Mouse (Mus musculus) heart, embryonic 13.5 days (tissue): ENCODE data around the gene Letm1. TPM values are rescaled to one million over a fixed set of nuclear protein-coding genes. Genes with fewer than 3 reads are reported as not detected.

Experiments used
- ATAC-seq: fragments of 200-750 bp; cut with Nextera tagmentation; 2 replicates; pipeline ENCODE4 v1.8.0; 2017; ENCODE audit warnings: moderate TSS enrichment; ENCODE audit not compliant: insufficient number of reproducible peaks, low FRiP score, low TSS enrichment; ENCODE audit errors: extremely low read depth
- H3K27ac ChIP-seq: fragments of 300-500 bp; sonication (generic); replicated peaks from 2 replicates; pipeline ENCODE4 v1.5.1; 2015; ENCODE audit warnings: moderate library complexity, mild to moderate bottlenecking, inconsistent platforms
- H3K27me3 ChIP-seq: fragments of 300-500 bp; sonication (generic); replicated peaks from 2 replicates; pipeline ENCODE4 v1.6.1; 2015; ENCODE audit warnings: mild to moderate bottlenecking, inconsistent platforms
- H3K36me3 ChIP-seq: fragments of 300-500 bp; sonication (generic); 2 replicates; pipeline ENCODE4 v1.6.1; 2015; ENCODE audit warnings: mild to moderate bottlenecking, inconsistent platforms
- H3K4me1 ChIP-seq: fragments of 300-500 bp; sonication (generic); 2 replicates; pipeline ENCODE4 v1.6.1; 2015; ENCODE audit warnings: inconsistent platforms
- H3K4me2 ChIP-seq: fragments of 300-500 bp; sonication (generic); 2 replicates; pipeline ENCODE4 v1.6.1; 2015; ENCODE audit warnings: inconsistent platforms, mild to moderate bottlenecking, moderate library complexity
- H3K4me3 ChIP-seq: fragments of 300-500 bp; sonication (generic); 2 replicates; pipeline ENCODE4 v1.5.1; 2015; ENCODE audit warnings: moderate library complexity, mild to moderate bottlenecking, inconsistent platforms
- H3K9ac ChIP-seq: fragments of 300-500 bp; sonication (generic); 2 replicates; pipeline ENCODE4 v1.6.1; 2015; ENCODE audit warnings: inconsistent platforms, mild to moderate bottlenecking, moderate library complexity
- H3K9me3 ChIP-seq: fragments of 300-500 bp; sonication (generic); 2 replicates; pipeline ENCODE4 v1.6.1; 2016; ENCODE audit warnings: inconsistent platforms
- WGBS: fragments of 180-500 bp; shearing (Covaris S2); methylation state at CpG from one replicate; pipeline ENCODE4 v1.1.7; 2015; ENCODE audit warnings: mixed read lengths; 5-methylcytosine and 5-hydroxymethylcytosine counted together
- polyA plus RNA-seq: library from polyadenylated mRNA; unstranded; fragments of >200 nt; fragmentation: Nextera tagmentation; extraction: Ambion mirVana; gene quantifications from 2 replicates; pipeline ENCODE4 v1.2.1, GENCODE M21; 2015

Gene Letm1
- polyA plus RNA-seq, 1 experiment from 2014 or later, result 43.5 TPM

DNA sequence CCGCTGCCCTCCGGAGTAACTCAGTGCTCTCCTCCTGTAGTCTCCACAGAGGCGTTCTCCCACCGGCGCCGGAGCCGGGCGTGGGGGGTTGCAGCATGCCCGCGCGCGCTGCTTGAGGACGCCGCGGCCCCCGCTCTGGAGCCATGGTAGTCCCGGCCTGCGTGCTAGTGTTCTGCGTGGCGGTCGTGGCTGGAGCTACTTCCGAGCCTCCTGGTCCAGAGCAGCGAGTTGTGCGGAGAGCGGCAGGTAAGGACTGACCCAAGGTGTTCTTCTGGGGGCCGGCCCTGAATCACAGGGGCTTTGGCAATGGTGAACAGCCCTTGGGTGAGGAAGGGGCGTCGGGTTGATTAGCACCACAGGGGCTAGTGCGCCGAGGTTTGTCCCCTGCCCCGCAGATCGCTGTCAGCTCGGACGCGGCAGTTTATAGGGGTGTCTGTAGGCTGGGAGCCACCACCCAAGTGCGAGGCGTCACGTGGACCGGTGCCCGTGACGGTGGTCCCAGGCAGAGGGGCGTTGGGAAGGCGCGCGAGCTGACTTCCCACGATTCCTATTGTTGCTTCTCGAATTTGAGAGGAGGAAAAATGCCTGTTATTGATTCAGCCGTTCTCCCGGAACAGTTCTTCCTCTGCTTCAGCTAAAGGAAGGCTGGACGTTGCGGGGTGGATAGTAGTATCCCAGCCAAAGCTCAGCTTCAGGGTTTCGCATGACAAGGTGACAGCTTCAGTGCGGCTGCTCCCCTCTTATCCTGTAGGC lies 60.2 kb downstream of the Letm1 start:
- under 1% methylated on average over 53 of the region's 53 CpGs for WGBS
- peak overlapping the region; percentile 36; the same call in 1 of the 2 replicates for H3K27ac ChIP-seq
- H3K36me3 ChIP-seq, result no peaks in the 10 kb centered on the region
- peak overlapping the region; percentile 100 for H3K4me2 ChIP-seq
- H3K9me3 ChIP-seq, result no peaks in the 10 kb centered on the region
- H3K4me1 ChIP-seq, result peaks cover 46% of the 10 kb centered on the region
- ATAC-seq, result no peak
- H3K9ac ChIP-seq, result peak overlapping the region; percentile 86
- peaks cover 44% of the 10 kb centered on the region for H3K27me3 ChIP-seq
- peak overlapping the region; percentile 70 for H3K4me3 ChIP-seq

- Histone ChIP-seq H3K36me3 (no peaks in the 10 kb centered on the region), H3K27me3 (peaks cover 44% of the 10 kb centered on the region), H3K27ac (peak within 1 kb of the TSS; percentile 36; the same call in 1 of the 2 replicates), H3K4me2 (peak within 1 kb of the TSS; percentile 100), H3K9me3 (no peaks in the 10 kb centered on the region), H3K4me1 (peaks cover 46% of the 10 kb centered on the region), H3K9ac (peak within 1 kb of the TSS; percentile 86), H3K4me3 (peak within 1 kb of the TSS; percentile 70)
- ATAC-seq, result peak; percentile 45
- under 1% methylated on average over 66 of the region's 73 CpGs for WGBS
Measured at GRCm38 (mm10) chr5:33721541-33722265, 60.9 kb downstream of the Letm1 start, which contains the start of gene Fgfr3. Fgfr3 (plus strand) TSS chr5:33721674.

DNA sequence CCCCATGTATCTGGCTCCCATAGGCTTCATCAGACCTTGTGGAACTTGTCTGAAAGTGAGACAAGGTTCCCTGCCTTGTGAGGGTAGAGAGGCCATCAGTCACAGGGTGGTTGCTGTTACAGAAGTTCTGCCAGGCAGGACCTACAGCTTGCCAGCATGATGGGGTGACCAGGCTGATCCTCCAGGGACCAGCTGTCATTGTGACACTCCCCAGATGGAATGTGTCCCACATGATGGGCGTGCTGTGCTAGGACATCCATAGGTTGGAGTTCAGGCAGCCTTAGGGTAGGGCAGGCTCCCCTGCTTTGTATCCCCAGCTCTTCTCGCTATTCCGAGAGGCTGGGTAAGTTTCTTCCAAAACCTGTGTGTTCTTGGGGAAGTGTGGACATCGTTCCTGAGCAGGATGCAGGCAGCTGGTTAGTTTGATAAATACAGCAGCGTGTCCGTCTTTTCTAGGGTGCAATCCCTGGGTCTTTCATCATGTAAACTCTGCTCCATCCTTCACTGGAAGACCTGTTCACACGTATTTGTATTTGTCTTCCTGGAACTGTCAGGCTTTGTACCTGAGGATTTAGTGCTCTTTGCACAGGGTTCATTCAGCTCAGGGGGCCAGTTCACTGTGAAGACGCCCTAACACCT lies 61.6 kb downstream of the Letm1 start:
- peaks cover 46% of the 10 kb centered on the region for H3K4me1 ChIP-seq
- WGBS, result 12% methylated on average over 8 of the region's 8 CpGs
- H3K9me3 ChIP-seq, result no peaks in the 10 kb centered on the region
- no peaks in the 10 kb centered on the region for H3K36me3 ChIP-seq
- H3K27me3 ChIP-seq, result peaks cover 38% of the 10 kb centered on the region
- peak overlapping the region; percentile 86 for H3K9ac ChIP-seq
- H3K27ac ChIP-seq, result no peak overlapping the region
- H3K4me3 ChIP-seq, result peak overlapping the region; percentile 70
- peak overlapping the region; percentile 100 for H3K4me2 ChIP-seq
- peak; percentile 4; the same call in 1 of the 2 replicates for ATAC-seq

- H3K9me3 ChIP-seq, result no peaks in the 10 kb centered on the region
- no peak overlapping the region for H3K27ac ChIP-seq
- 43% methylated on average over 5 of the region's 5 CpGs for WGBS
- 0 out of 2 replicates have a peak overlapping the region, but pooled peaks have one; percentile 1 for H3K9ac ChIP-seq
- no peak for ATAC-seq
- peaks cover 41% of the 10 kb centered on the region for H3K4me1 ChIP-seq
- H3K36me3 ChIP-seq, result no peaks in the 10 kb centered on the region
- H3K4me3 ChIP-seq, result no peak overlapping the region
- no peak overlapping the region for H3K4me2 ChIP-seq
- peaks cover 14% of the 10 kb centered on the region for H3K27me3 ChIP-seq
Measured at GRCm38 (mm10) chr5:33718460-33718859, 64.2 kb downstream of the Letm1 start.

GRCm38 (mm10) chr5:33716467-33716866 lies 66.2 kb downstream of the Letm1 start:
- Histone ChIP-seq H3K36me3 (no peaks in the 10 kb centered on the region), H3K4me2 (no peak overlapping the region), H3K27me3 (no peaks in the 10 kb centered on the region; the same call in 1 of the 2 replicates), H3K9ac (no peak overlapping the region), H3K27ac (no peak overlapping the region), H3K9me3 (no peaks in the 10 kb centered on the region), H3K4me1 (peaks cover 25% of the 10 kb centered on the region), H3K4me3 (no peak overlapping the region)
- WGBS, result 77% methylated on average over 6 of the region's 6 CpGs
- no peak for ATAC-seq

DNA sequence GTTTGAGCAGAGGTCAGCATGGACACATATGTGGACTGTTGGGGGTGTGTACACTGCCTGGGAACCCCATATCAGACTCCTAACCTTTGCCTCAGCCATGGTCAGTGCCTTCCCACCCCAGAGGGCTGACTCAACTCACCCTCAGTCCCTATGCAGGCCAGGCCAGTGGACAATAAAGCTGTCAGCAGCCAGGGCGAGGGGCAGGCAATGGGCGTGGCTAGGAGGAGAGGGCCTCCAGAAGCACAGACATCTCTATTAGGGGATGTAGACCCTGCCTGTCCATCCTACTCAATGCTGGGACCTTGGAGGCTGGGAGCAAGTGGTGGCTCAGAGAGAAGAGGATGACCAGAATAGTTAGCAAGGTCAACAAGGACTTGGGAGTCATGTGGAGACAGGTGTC lies 67.4 kb downstream of the Letm1 start:
- H3K9ac ChIP-seq, result no peak overlapping the region
- H3K9me3 ChIP-seq, result no peaks in the 10 kb centered on the region
- H3K27me3 ChIP-seq, result no peaks in the 10 kb centered on the region; the same call in 1 of the 2 replicates
- H3K4me1 ChIP-seq, result peaks cover 12% of the 10 kb centered on the region
- no peaks in the 10 kb centered on the region for H3K36me3 ChIP-seq
- H3K27ac ChIP-seq, result no peak overlapping the region
- ATAC-seq, result no peak
- no peak overlapping the region for H3K4me3 ChIP-seq
- WGBS, result 36% methylated on average over 2 of the region's 2 CpGs
- H3K4me2 ChIP-seq, result no peak overlapping the region

DNA sequence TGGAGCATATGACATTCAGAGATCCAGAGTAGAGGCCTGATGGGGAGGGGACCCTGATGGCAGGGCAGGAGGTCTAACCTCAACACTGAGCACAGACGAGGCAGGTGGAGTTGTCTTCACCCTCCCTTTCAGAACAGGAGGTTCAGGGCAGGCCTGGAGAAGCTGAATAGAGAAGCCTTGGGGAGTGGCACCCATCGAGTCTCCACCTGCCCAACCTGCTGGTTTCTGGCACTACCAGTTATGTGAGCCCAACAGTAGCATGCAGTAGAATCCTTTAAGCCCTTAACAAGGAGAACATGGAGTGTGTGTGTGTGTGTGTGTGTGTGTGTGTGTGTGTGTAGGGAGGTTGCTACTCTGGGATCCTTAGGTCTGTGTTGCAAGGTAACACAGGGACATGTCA lies 70.1 kb downstream of the Letm1 start:
- Histone ChIP-seq H3K4me1 (peaks cover 5% of the 10 kb centered on the region), H3K4me2 (no peak overlapping the region), H3K9ac (no peak overlapping the region), H3K27ac (no peak overlapping the region), H3K27me3 (no peaks in the 10 kb centered on the region; the same call in 1 of the 2 replicates), H3K9me3 (no peaks in the 10 kb centered on the region), H3K4me3 (no peak overlapping the region), H3K36me3 (no peaks in the 10 kb centered on the region)
- ATAC-seq, result no peak
- WGBS, result 77% methylated on average over 2 of the region's 2 CpGs

DNA sequence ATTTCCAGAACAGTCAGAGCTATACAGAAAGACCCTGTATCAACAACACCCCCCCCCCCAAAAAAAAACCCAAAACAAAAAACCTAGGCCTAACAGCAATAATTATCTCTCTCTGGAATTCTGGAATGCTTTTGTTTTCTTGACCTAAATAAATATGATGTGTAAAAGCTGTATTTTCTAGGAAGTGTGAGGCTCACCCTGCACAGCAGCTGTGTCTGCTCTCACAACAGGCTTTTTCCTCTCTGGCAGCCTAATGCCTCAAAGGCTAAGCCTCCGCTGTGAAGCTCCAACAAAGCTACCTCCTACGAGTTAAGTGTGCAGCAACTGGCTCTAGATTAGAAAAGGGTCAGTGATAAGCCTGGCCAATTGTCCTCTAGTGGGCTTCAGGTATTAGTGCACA lies 73.6 kb downstream of the Letm1 start:
- no peaks in the 10 kb centered on the region for H3K9me3 ChIP-seq
- no peak overlapping the region for H3K9ac ChIP-seq
- H3K4me3 ChIP-seq, result no peak overlapping the region
- ATAC-seq, result no peak
- 14% methylated on average over 2 of the region's 2 CpGs for WGBS
- no peak overlapping the region for H3K27ac ChIP-seq
- H3K4me1 ChIP-seq, result peaks cover 38% of the 10 kb centered on the region
- H3K36me3 ChIP-seq, result no peaks in the 10 kb centered on the region
- no peak overlapping the region for H3K4me2 ChIP-seq
- H3K27me3 ChIP-seq, result no peaks in the 10 kb centered on the region; the same call in 1 of the 2 replicates

DNA sequence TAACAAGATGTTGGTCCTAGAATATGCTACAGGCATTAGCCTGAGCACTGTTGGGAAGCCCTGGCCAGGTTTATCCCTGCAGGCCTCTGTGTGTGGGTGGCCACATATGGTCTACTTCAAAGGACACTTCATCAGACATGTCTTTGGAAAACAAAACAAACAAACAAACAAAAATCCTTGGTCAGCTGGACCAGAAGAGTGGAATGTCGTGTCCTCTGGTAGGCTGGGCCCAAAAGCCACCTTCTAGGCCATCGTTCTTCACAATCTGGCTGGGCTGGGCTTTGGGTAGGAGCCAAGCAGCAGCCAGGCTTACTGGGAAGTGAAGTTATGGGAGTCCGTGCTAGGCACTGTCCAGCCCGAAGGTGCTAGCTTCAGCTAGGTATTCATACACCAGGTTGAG lies 75.5 kb downstream of the Letm1 start:
- no peak overlapping the region for H3K4me3 ChIP-seq
- H3K9me3 ChIP-seq, result no peaks in the 10 kb centered on the region
- 32% methylated on average over 4 of the region's 4 CpGs for WGBS
- H3K27me3 ChIP-seq, result no peaks in the 10 kb centered on the region; the same call in 1 of the 2 replicates
- peaks cover 45% of the 10 kb centered on the region for H3K4me1 ChIP-seq
- no peak overlapping the region for H3K4me2 ChIP-seq
- no peaks in the 10 kb centered on the region for H3K36me3 ChIP-seq
- no peak for ATAC-seq
- H3K9ac ChIP-seq, result no peak overlapping the region
- no peak overlapping the region for H3K27ac ChIP-seq

DNA sequence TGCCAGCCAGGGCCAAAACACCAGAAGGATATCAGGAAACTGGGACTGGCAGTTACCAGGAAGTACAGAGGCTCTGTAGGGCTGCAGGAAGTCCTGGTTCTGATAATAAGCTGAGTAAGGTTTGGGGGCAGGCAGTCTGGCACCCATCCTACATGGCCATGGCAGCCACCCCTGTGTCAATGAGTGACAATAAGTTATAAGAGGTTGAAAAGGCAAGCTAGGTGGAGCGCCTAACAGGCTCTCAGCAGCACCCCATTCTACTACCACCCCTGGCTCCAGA lies 76.3 kb downstream of the Letm1 start:
- Histone ChIP-seq H3K9ac (no peak overlapping the region), H3K4me1 (peaks cover 45% of the 10 kb centered on the region), H3K4me3 (no peak overlapping the region), H3K36me3 (no peaks in the 10 kb centered on the region), H3K27me3 (peaks cover 5% of the 10 kb centered on the region), H3K9me3 (no peaks in the 10 kb centered on the region), H3K4me2 (no peak overlapping the region), H3K27ac (peak overlapping the region; percentile 61)
- 65% methylated on average over 1 of the region's 1 CpGs for WGBS
- ATAC-seq, result no peak

GRCm38 (mm10) chr5:33705612-33706349 lies 76.8 kb downstream of the Letm1 start:
- 26% methylated on average over 9 of the region's 9 CpGs for WGBS
- Histone ChIP-seq H3K9me3 (no peaks in the 10 kb centered on the region), H3K4me1 (peaks cover 46% of the 10 kb centered on the region), H3K9ac (0 out of 2 replicates have a peak overlapping the region, but pooled peaks have one; percentile 47), H3K4me2 (peak overlapping the region; percentile 51), H3K27me3 (peaks cover 10% of the 10 kb centered on the region; the same call in 1 of the 2 replicates), H3K4me3 (peak overlapping the region; percentile 0; the same call in 1 of the 2 replicates), H3K27ac (peak overlapping the region; percentile 61), H3K36me3 (no peaks in the 10 kb centered on the region)
- ATAC-seq, result no peak
